Mouse (Mus musculus): ENCODE data around the gene Pcyt1b. TPM values are rescaled to one million over a fixed set of nuclear protein-coding genes. Genes with fewer than 3 reads are reported as not detected.

The Pcyt1b gene
- polyA plus RNA-seq, 1 experiment = 8.8 TPM

GRCm38 (mm10) chrX:93663919-93664586, 9.4 kb downstream of the Pcyt1b start:
- Histone ChIP-seq H3K27ac (ENCODE audit: control insufficient read depth, insufficient read depth, low read depth, low read length, poor library complexity) (no peak overlapping the region), H3K4me3 (replicated peaks; ENCODE audit: control insufficient read depth, low read depth, low read length) (no peak overlapping the region), H3K4me1 (ENCODE audit: control insufficient read depth, insufficient read depth, low read length) (no peaks in the 10 kb centered on the region)
- WGBS = 82% methylated on average over 5 of the region's 5 CpGs
- no peak for TF ChIP-seq CTCF (IDR thresholded peaks at IDR 0.05; ENCODE audit: control insufficient read depth, insufficient read depth, low read length)

- TF ChIP-seq CTCF (IDR thresholded peaks at IDR 0.05; ENCODE audit: control insufficient read depth, insufficient read depth, low read length) = no peak
- no peak for TF ChIP-seq POLR2A (IDR thresholded peaks at IDR 0.05; ENCODE audit: borderline replicate concordance, control insufficient read depth, low read depth, low read length)
- Histone ChIP-seq H3K27ac (ENCODE audit: control insufficient read depth, insufficient read depth, low read depth, low read length, poor library complexity) (no peak overlapping the region), H3K4me1 (ENCODE audit: control insufficient read depth, insufficient read depth, low read length) (no peaks in the 10 kb centered on the region), H3K4me3 (replicated peaks; ENCODE audit: control insufficient read depth, low read depth, low read length) (no peak overlapping the region)
- 63% methylated on average over 4 of the region's 4 CpGs for WGBS
These were observed 10.1 kb downstream of the Pcyt1b start for GRCm38 (mm10) chrX:93664787-93665186.

DNA sequence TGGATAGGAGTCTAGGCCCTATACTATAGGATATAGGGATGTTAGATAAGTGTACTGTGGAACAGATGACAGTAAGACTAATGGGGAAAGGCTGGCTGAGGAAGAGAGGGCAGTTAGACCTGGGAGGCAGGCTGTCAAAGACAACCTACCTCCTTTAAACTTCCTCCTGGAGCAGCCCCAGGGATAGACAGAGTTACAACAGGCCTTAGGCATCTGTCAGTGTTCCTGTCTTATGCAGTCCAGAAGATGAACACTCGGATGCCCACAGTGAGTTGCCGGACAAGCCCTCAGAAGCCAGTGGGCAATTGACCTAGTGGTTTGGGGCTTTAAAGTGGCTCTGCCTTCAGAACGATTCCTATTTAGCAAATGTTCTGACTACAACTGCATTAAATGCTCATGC, 19.8 kb downstream of the Pcyt1b start:
- WGBS = 36% methylated on average over 3 of the region's 3 CpGs
- peak overlapping the region; percentile 70 for H3K27ac ChIP-seq (ENCODE audit: control insufficient read depth, insufficient read depth, low read depth, low read length, poor library complexity)
- TF ChIP-seq POLR2A (IDR thresholded peaks at IDR 0.05; ENCODE audit: borderline replicate concordance, control insufficient read depth, low read depth, low read length) (no peak), CTCF (IDR thresholded peaks at IDR 0.05; ENCODE audit: control insufficient read depth, insufficient read depth, low read length) (no peak)
- H3K4me1 ChIP-seq (ENCODE audit: control insufficient read depth, insufficient read depth, low read length) = no peaks in the 10 kb centered on the region; the same call in 1 of the 2 replicates
- no peak overlapping the region for H3K4me3 ChIP-seq (replicated peaks; ENCODE audit: control insufficient read depth, low read depth, low read length)

GRCm38 (mm10) chrX:93674836-93675795, 20.5 kb downstream of the Pcyt1b start:
- Histone ChIP-seq H3K4me1 (ENCODE audit: control insufficient read depth, insufficient read depth, low read length) (no peaks in the 10 kb centered on the region; the same call in 1 of the 2 replicates), H3K27ac (ENCODE audit: control insufficient read depth, insufficient read depth, low read depth, low read length, poor library complexity) (peak overlapping the region; percentile 70), H3K4me3 (replicated peaks; ENCODE audit: control insufficient read depth, low read depth, low read length) (peak overlapping the region; percentile 66)
- 11% methylated on average over 19 of the region's 19 CpGs for WGBS
- TF ChIP-seq POLR2A (IDR thresholded peaks at IDR 0.05; ENCODE audit: borderline replicate concordance, control insufficient read depth, low read depth, low read length) = no peak
- no peak for TF ChIP-seq CTCF (IDR thresholded peaks at IDR 0.05; ENCODE audit: control insufficient read depth, insufficient read depth, low read length)

GRCm38 (mm10) chrX:93676228-93676627, 21.6 kb downstream of the Pcyt1b start:
- no peak for TF ChIP-seq CTCF (IDR thresholded peaks at IDR 0.05; ENCODE audit: control insufficient read depth, insufficient read depth, low read length)
- no peak for TF ChIP-seq POLR2A (IDR thresholded peaks at IDR 0.05; ENCODE audit: borderline replicate concordance, control insufficient read depth, low read depth, low read length)
- Histone ChIP-seq H3K4me3 (replicated peaks; ENCODE audit: control insufficient read depth, low read depth, low read length) (no peak overlapping the region), H3K4me1 (ENCODE audit: control insufficient read depth, insufficient read depth, low read length) (no peaks in the 10 kb centered on the region; the same call in 1 of the 2 replicates), H3K27ac (ENCODE audit: control insufficient read depth, insufficient read depth, low read depth, low read length, poor library complexity) (no peak overlapping the region)
- WGBS = 55% methylated on average over 2 of the region's 2 CpGs

DNA sequence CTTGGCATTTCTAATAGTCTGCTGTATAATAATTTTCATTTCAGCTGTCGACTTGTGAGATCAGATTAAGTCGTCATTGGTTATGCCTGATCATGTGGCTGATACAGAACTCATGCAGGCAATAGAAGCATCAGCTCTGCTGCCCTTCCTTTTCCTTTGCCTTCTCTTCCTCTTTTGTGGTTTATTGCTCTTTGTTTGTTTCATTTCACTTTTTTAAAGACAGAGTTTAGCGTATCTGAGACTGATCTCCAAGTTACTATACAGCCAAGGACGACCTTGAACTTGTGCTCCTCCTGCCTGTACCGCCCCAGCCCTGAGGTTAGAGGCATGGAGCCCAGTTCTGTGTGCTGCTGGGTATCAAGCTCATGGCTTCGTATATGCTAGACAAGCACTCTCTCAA, 34.6 kb downstream of the Pcyt1b start:
- TF ChIP-seq POLR2A (IDR thresholded peaks at IDR 0.05; ENCODE audit: borderline replicate concordance, control insufficient read depth, low read depth, low read length) (no peak), CTCF (IDR thresholded peaks at IDR 0.05; ENCODE audit: control insufficient read depth, insufficient read depth, low read length) (no peak)
- 19% methylated on average over 6 of the region's 6 CpGs for WGBS
- peak overlapping the region; percentile 45 for H3K27ac ChIP-seq (ENCODE audit: control insufficient read depth, insufficient read depth, low read depth, low read length, poor library complexity)
- peak overlapping the region; percentile 42 for H3K4me3 ChIP-seq (replicated peaks; ENCODE audit: control insufficient read depth, low read depth, low read length)
- peaks cover 1% of the 10 kb centered on the region; the same call in 1 of the 2 replicates for H3K4me1 ChIP-seq (ENCODE audit: control insufficient read depth, insufficient read depth, low read length)

DNA sequence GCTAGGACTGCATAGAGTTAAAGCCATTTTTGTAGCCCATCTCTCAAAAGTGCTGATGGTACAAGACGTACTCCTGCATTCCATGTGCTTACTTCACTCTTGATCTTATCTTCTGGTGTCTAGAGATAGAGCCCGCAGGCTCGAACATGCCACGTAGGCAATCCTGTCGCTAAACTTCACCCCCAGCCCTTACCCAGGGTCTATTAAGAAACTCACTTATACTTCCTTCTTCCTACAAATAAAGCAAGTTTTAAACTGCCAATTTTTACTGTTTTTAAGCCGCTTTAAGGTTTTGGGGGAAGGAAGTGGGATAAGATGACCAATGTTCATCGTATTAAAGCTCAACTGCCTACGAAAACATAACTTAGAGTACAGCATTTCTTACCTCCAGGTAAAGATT, 36.0 kb downstream of the Pcyt1b start:
- TF ChIP-seq POLR2A (IDR thresholded peaks at IDR 0.05; ENCODE audit: borderline replicate concordance, control insufficient read depth, low read depth, low read length) (no peak), CTCF (IDR thresholded peaks at IDR 0.05; ENCODE audit: control insufficient read depth, insufficient read depth, low read length) (no peak)
- no peak overlapping the region for H3K27ac ChIP-seq (ENCODE audit: control insufficient read depth, insufficient read depth, low read depth, low read length, poor library complexity)
- H3K4me3 ChIP-seq (replicated peaks; ENCODE audit: control insufficient read depth, low read depth, low read length) = no peak overlapping the region
- WGBS = 26% methylated on average over 8 of the region's 8 CpGs
- H3K4me1 ChIP-seq (ENCODE audit: control insufficient read depth, insufficient read depth, low read length) = peaks cover 1% of the 10 kb centered on the region; the same call in 1 of the 2 replicates

- Histone ChIP-seq H3K4me1 (ENCODE audit: control insufficient read depth, insufficient read depth, low read length) (no peaks in the 10 kb centered on the region; the same call in 1 of the 2 replicates), H3K27ac (ENCODE audit: control insufficient read depth, insufficient read depth, low read depth, low read length, poor library complexity) (no peak overlapping the region), H3K4me3 (replicated peaks; ENCODE audit: control insufficient read depth, low read depth, low read length) (no peak overlapping the region)
- WGBS = 54% methylated on average over 1 of the region's 1 CpGs
- TF ChIP-seq POLR2A (IDR thresholded peaks at IDR 0.05; ENCODE audit: borderline replicate concordance, control insufficient read depth, low read depth, low read length) = no peak
These were observed 42.9 kb downstream of the Pcyt1b start for GRCm38 (mm10) chrX:93697596-93697995.
